ENCODE assay signal across 15 mouse cellular contexts in genomic region chr10:94546617-94547016, GRCm38 (mm10).
DNase-seq lines count a peak whose midpoint lies in the region; ATAC-seq and TF ChIP-seq lines count a peak whose summit lies in the region.
"Had no signal": no experiment of that assay in that cellular context is flagged by ENCODE, and none has a peak within 500 bp of the region (broad histone marks: within the 10 kb centered on the region; RNA-seq: fewer than 3 reads in every experiment).

No protein-coding gene starts in this region.

- DNase-seq in lung, embryonic 14.5 days: peak; percentile 39
- no peak for DNase-seq in lung, adult 2 months
- no peak for DNase-seq in right cerebral cortex, adult 2 months (ENCODE audit: low spot score in 2 of 2)
- DNase-seq: adrenal gland, postnatal 14 days; lung, postnatal 10 days; right cerebral cortex, postnatal 14 days; thymus, postnatal 4 days had no signal

- no peak for TF ChIP-seq POLR2A in lung, adult 2 months (IDR thresholded peaks at IDR 0.05; ENCODE audit: borderline replicate concordance, extremely low read depth, low read depth, low read length)

- H3K27ac ChIP-seq in lung, embryonic 14.5 days (ENCODE audit: low read depth): no peak overlapping the region; the same call in 1 of the 2 replicates
- H3K27ac ChIP-seq in kidney, embryonic 16.5 days (ENCODE audit: low read length): peak overlapping the region; percentile 41; the same call in 1 of the 2 replicates
- peak overlapping the region; percentile 74 for H3K27ac ChIP-seq in liver, embryonic 15.5 days (replicated peaks)
- H3K27ac ChIP-seq in hindbrain, embryonic 12.5 days: no peak overlapping the region
- H3K27ac ChIP-seq: midbrain, embryonic 12.5 days; neural tube, embryonic 13.5 days had no signal

- H3K4me3 ChIP-seq in lung, embryonic 14.5 days (ENCODE audit: low read depth, low read length): no peak overlapping the region
- no peak overlapping the region for H3K4me3 ChIP-seq in lung, adult 2 months (replicated peaks; ENCODE audit: extremely low read depth, low read depth, low read length)
- H3K4me3 ChIP-seq in kidney, embryonic 16.5 days (ENCODE audit: low read length): no peak overlapping the region
- H3K4me3 ChIP-seq in liver, embryonic 15.5 days (replicated peaks): no peak overlapping the region
- no peak overlapping the region for H3K4me3 ChIP-seq in hindbrain, embryonic 12.5 days
- H3K4me3 ChIP-seq: left cerebral cortex, adult 2 months; midbrain, embryonic 12.5 days; neural tube, embryonic 13.5 days had no signal

- H3K36me3 ChIP-seq in lung, embryonic 14.5 days (ENCODE audit: insufficient read depth): no peaks in the 10 kb centered on the region
- H3K36me3 ChIP-seq in kidney, embryonic 16.5 days (ENCODE audit: insufficient read depth, low read length): no peaks in the 10 kb centered on the region
- H3K36me3 ChIP-seq in liver, embryonic 15.5 days (replicated peaks): no peaks in the 10 kb centered on the region
- H3K36me3 ChIP-seq in hindbrain, embryonic 12.5 days: 0 out of 2 replicates have a peak, but pooled peaks cover 2% of the 10 kb centered on the region
- H3K36me3 ChIP-seq: heart, embryonic 15.5 days; midbrain, embryonic 12.5 days; neural tube, embryonic 13.5 days had no signal

- TF ChIP-seq CTCF in lung, embryonic 14.5 days (IDR thresholded peaks at IDR 0.05; ENCODE audit: low read depth): no peak
- no peak for TF ChIP-seq CTCF in lung, adult 2 months (IDR thresholded peaks at IDR 0.05; ENCODE audit: insufficient read depth, low read length)

- ATAC-seq in lung, embryonic 14.5 days (ENCODE audit: insufficient read depth): no peak
- ATAC-seq in kidney, embryonic 16.5 days (ENCODE audit: low FRiP score, low TSS enrichment): peak; percentile 76
- peak; percentile 64 for ATAC-seq in liver, embryonic 15.5 days (ENCODE audit: insufficient read depth)
- no peak for ATAC-seq in inflammation-experienced regulatory T-cells, adult 6 months
- no peak for ATAC-seq in hindbrain, embryonic 12.5 days (ENCODE audit: low FRiP score)

- peaks cover 23% of the 10 kb centered on the region for H3K4me1 ChIP-seq in lung, embryonic 14.5 days (ENCODE audit: insufficient read depth)
- peaks cover 30% of the 10 kb centered on the region for H3K4me1 ChIP-seq in lung, adult 2 months (ENCODE audit: control insufficient read depth, insufficient read depth, low read length)
- H3K4me1 ChIP-seq in kidney, embryonic 16.5 days (ENCODE audit: insufficient read depth, low read length): peaks cover 23% of the 10 kb centered on the region
- H3K4me1 ChIP-seq in liver, embryonic 15.5 days (replicated peaks): peaks cover 48% of the 10 kb centered on the region
- H3K4me1 ChIP-seq in hindbrain, embryonic 12.5 days: peaks cover 27% of the 10 kb centered on the region

- H3K9ac ChIP-seq in lung, embryonic 14.5 days: no peak overlapping the region
- no peak overlapping the region for H3K9ac ChIP-seq in kidney, embryonic 16.5 days (replicated peaks; ENCODE audit: low read length)
- no peak overlapping the region for H3K9ac ChIP-seq in liver, embryonic 15.5 days
- H3K9ac ChIP-seq in hindbrain, embryonic 12.5 days: no peak overlapping the region
- H3K9ac ChIP-seq: midbrain, embryonic 12.5 days; neural tube, embryonic 13.5 days had no signal

- H3K27me3 ChIP-seq in lung, embryonic 14.5 days (ENCODE audit: insufficient read depth, low read length): no peaks in the 10 kb centered on the region
- H3K27me3 ChIP-seq in kidney, embryonic 16.5 days (ENCODE audit: insufficient read depth, low read length): no peaks in the 10 kb centered on the region
- H3K27me3 ChIP-seq in liver, embryonic 15.5 days: no peaks in the 10 kb centered on the region
- no peaks in the 10 kb centered on the region for H3K27me3 ChIP-seq in hindbrain, embryonic 12.5 days
- H3K27me3 ChIP-seq: heart, embryonic 15.5 days; midbrain, embryonic 12.5 days; neural tube, embryonic 13.5 days had no signal

- 61% methylated on average over 6 of the region's 6 CpGs for WGBS in lung, embryonic 14.5 days
- 57% methylated on average over 6 of the region's 6 CpGs for WGBS in lung, adult 2 months
- WGBS in kidney, embryonic 16.5 days: 59% methylated on average over 6 of the region's 6 CpGs
- WGBS in liver, embryonic 15.5 days (ENCODE audit: insufficient replicate concordance): 77% methylated on average over 6 of the region's 6 CpGs
- WGBS in hindbrain, embryonic 12.5 days: 56% methylated on average over 6 of the region's 6 CpGs

- no peak overlapping the region for H3K4me2 ChIP-seq in lung, embryonic 14.5 days
- H3K4me2 ChIP-seq in kidney, embryonic 16.5 days (replicated peaks; ENCODE audit: low read depth, low read length): no peak overlapping the region
- H3K4me2 ChIP-seq in liver, embryonic 15.5 days: no peak overlapping the region
- no peak overlapping the region for H3K4me2 ChIP-seq in hindbrain, embryonic 12.5 days (replicated peaks)
- H3K4me2 ChIP-seq: midbrain, embryonic 12.5 days; neural tube, embryonic 13.5 days had no signal

- H3K9me3 ChIP-seq in lung, embryonic 14.5 days (ENCODE audit: low read depth, low read length): peaks cover 2% of the 10 kb centered on the region; the same call in 1 of the 2 replicates
- no peaks in the 10 kb centered on the region for H3K9me3 ChIP-seq in kidney, embryonic 16.5 days (ENCODE audit: low read length)
- no peaks in the 10 kb centered on the region for H3K9me3 ChIP-seq in liver, embryonic 15.5 days (replicated peaks)
- peaks cover 4% of the 10 kb centered on the region; the same call in 1 of the 2 replicates for H3K9me3 ChIP-seq in hindbrain, embryonic 12.5 days (replicated peaks)
- H3K9me3 ChIP-seq: heart, embryonic 15.5 days had no signal

Comparison
In these comparisons a context has a peak if more than half of its experiments do, and no peak if none do; other contexts are left out.
1. ATAC-seq: peak in kidney, embryonic 16.5 days (single experiment) and liver, embryonic 15.5 days (single experiment); none in lung, embryonic 14.5 days (single experiment), inflammation-experienced regulatory T-cells, adult 6 months (single experiment) and hindbrain, embryonic 12.5 days (single experiment).
2. H3K27ac ChIP-seq: peak in kidney, embryonic 16.5 days (single experiment) and liver, embryonic 15.5 days (single experiment); none in lung, embryonic 14.5 days (single experiment) and hindbrain, embryonic 12.5 days (single experiment).